In the genomic region with DNA sequence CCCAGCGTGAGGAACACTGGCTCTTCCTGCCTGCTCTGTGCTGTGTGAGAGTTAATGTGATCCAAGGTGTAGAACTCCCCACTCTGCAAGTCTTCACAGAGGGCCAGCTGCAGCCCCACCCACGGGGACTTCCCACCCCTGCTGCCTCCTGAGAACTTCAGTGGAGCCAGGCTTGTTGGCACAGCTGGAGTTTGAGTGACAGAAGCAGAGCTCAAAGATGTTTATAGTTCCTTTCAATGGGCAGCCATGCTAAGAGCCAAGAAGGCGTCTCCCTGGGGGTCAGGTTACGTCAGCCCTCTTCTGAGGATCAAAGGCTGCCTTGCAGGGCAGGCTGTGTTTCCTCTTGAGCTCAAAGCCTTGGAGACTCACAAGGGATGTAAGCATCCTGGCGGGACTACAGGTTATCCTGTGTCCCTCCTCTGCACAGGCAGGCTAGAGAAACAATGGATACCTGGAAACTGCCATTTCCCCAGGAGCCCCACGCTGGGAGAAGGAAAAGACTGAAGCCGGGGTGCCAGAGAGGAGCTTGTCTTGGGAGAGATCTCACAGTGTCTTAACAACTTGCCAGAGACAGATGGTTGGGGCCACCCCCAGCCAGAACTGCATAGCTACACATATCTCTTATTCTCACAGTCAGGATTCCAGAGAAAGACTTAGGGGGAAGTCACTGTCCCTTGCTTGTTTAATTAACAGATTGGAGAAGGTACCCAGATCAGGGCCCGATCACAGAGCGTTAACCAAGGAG, we compare ENCODE assay signal across 8 mouse cellular contexts. TPM values are rescaled to one million over a fixed set of nuclear protein-coding genes. Genes with fewer than 3 reads are reported as not detected.
A peak's percentile ranks its signal among the peaks of the same experiment; 100 is the strongest.
DNase-seq lines count a peak whose midpoint lies in the region; ATAC-seq and TF ChIP-seq lines count a peak whose summit lies in the region.

No protein-coding gene starts in this region.

- peaks cover 13% of the 10 kb centered on the region for H3K4me1 ChIP-seq in intestine, embryonic 15.5 days (replicated peaks)
- peaks cover 10% of the 10 kb centered on the region for H3K4me1 ChIP-seq in lung, embryonic 16.5 days (replicated peaks; ENCODE audit: control insufficient read depth, insufficient read depth, low read length)
- no peaks in the 10 kb centered on the region for H3K4me1 ChIP-seq in liver, postnatal 0 days (ENCODE audit: insufficient read depth)

- DNase-seq in cerebellum, postnatal 10 days, result peak; percentile 15 to 23
- no peak for DNase-seq in cerebellum, adult 11-12 months
- DNase-seq in brain, adult 2 months (ENCODE audit: low read depth, low spot score), result peak; percentile 61
- peak; percentile 55 to 63 for DNase-seq in frontal cortex, postnatal 36 days (ENCODE audit: low spot score in 2 of 2)
- DNase-seq in skeletal muscle tissue, adult 2 months (ENCODE audit: low read depth, low spot score), result peak; percentile 62
- no peak for DNase-seq in liver, postnatal 0 days

- H3K27ac ChIP-seq in intestine, embryonic 15.5 days, result no peak overlapping the region
- H3K27ac ChIP-seq in lung, embryonic 16.5 days (ENCODE audit: low read length), result peak overlapping the region; percentile 56
- no peak overlapping the region for H3K27ac ChIP-seq in liver, postnatal 0 days (ENCODE audit: low read depth)

- peak; percentile 80 for ATAC-seq in intestine, embryonic 15.5 days
- peak; percentile 86 for ATAC-seq in lung, embryonic 16.5 days (ENCODE audit: low read depth)
- ATAC-seq in liver, postnatal 0 days, result no peak

- H3K4me3 ChIP-seq in intestine, embryonic 15.5 days (replicated peaks), result no peak overlapping the region
- H3K4me3 ChIP-seq in lung, embryonic 16.5 days (ENCODE audit: low read length), result no peak overlapping the region
- no peak overlapping the region for H3K4me3 ChIP-seq in liver, postnatal 0 days (ENCODE audit: low read depth, low read length)

- TF ChIP-seq CTCF in liver, postnatal 0 days (IDR thresholded peaks at IDR 0.05; ENCODE audit: low read depth), result no peak

- H3K27me3 ChIP-seq in intestine, embryonic 15.5 days (replicated peaks), result no peaks in the 10 kb centered on the region
- H3K27me3 ChIP-seq in lung, embryonic 16.5 days (ENCODE audit: control insufficient read depth, insufficient read depth, low read depth, low read length), result no peaks in the 10 kb centered on the region; the same call in 1 of the 2 replicates
- no peaks in the 10 kb centered on the region for H3K27me3 ChIP-seq in liver, postnatal 0 days (ENCODE audit: insufficient read depth, low read length)

- WGBS in intestine, embryonic 15.5 days, result 20% methylated on average over 9 of the region's 9 CpGs
- WGBS in lung, embryonic 16.5 days, result 11% methylated on average over 9 of the region's 9 CpGs
- 47% methylated on average over 9 of the region's 9 CpGs for WGBS in liver, postnatal 0 days (ENCODE audit: insufficient replicate concordance)

- no peak overlapping the region for H3K4me2 ChIP-seq in intestine, embryonic 15.5 days (replicated peaks)
- no peak overlapping the region for H3K4me2 ChIP-seq in lung, embryonic 16.5 days (ENCODE audit: low read depth, low read length)
- no peak overlapping the region for H3K4me2 ChIP-seq in liver, postnatal 0 days (ENCODE audit: low read depth, low read length)

- no peaks in the 10 kb centered on the region for H3K9me3 ChIP-seq in intestine, embryonic 15.5 days
- no peaks in the 10 kb centered on the region for H3K9me3 ChIP-seq in lung, embryonic 16.5 days (ENCODE audit: control insufficient read depth, low read length)
- no peaks in the 10 kb centered on the region for H3K9me3 ChIP-seq in liver, postnatal 0 days (ENCODE audit: low read length)

- TF ChIP-seq EP300 in liver, postnatal 0 days (IDR thresholded peaks at IDR 0.05; ENCODE audit: low read depth), result no peak

- H3K9ac ChIP-seq in intestine, embryonic 15.5 days, result no peak overlapping the region
- H3K9ac ChIP-seq in lung, embryonic 16.5 days (ENCODE audit: low read length), result peak overlapping the region; percentile 24
- H3K9ac ChIP-seq in liver, postnatal 0 days (replicated peaks), result no peak overlapping the region

- H3K36me3 ChIP-seq in intestine, embryonic 15.5 days, result no peaks in the 10 kb centered on the region
- no peaks in the 10 kb centered on the region for H3K36me3 ChIP-seq in lung, embryonic 16.5 days (ENCODE audit: control insufficient read depth, insufficient read depth, low read length)
- H3K36me3 ChIP-seq in liver, postnatal 0 days (replicated peaks; ENCODE audit: insufficient read depth, low read length), result peaks cover 2% of the 10 kb centered on the region; the same call in 1 of the 2 replicates

RNA-seq across cellular contexts. Expression of a gene that starts 16.7 kb away (rescaled TPM):
- polyA plus RNA-seq in intestine, embryonic 15.5 days (2015; fragmentation: Nextera tagmentation; extraction: Ambion mirVana), result 3.2 and 3.3 TPM in 2 replicates
- 0.25 and 0.63 TPM in 2 replicates for polyA plus RNA-seq in lung, embryonic 16.5 days (2015; fragmentation: Nextera tagmentation; extraction: Ambion mirVana)
- polyA plus RNA-seq in liver, postnatal 0 days (2015; fragmentation: Nextera tagmentation; extraction: Ambion mirVana), result 9.9 and 10.8 TPM in 2 replicates

RNA-seq across cellular contexts. Expression of a gene that starts 20.1 kb away (rescaled TPM):
- 80.4 and 84.7 TPM in 2 replicates for polyA plus RNA-seq in intestine, embryonic 15.5 days (2015; fragmentation: Nextera tagmentation; extraction: Ambion mirVana)
- polyA plus RNA-seq in lung, embryonic 16.5 days (2015; fragmentation: Nextera tagmentation; extraction: Ambion mirVana), result 30.3 and 31.4 TPM in 2 replicates
- polyA plus RNA-seq in liver, postnatal 0 days (2015; fragmentation: Nextera tagmentation; extraction: Ambion mirVana), result 18.4 and 19.9 TPM in 2 replicates

Comparison
In these comparisons a context has a peak if more than half of its experiments do, and no peak if none do; other contexts are left out.
1. DNase-seq: peak in cerebellum, postnatal 10 days (2 of 2), brain, adult 2 months (single experiment), frontal cortex, postnatal 36 days (2 of 2) and skeletal muscle tissue, adult 2 months (single experiment); none in cerebellum, adult 11-12 months (single experiment) and liver, postnatal 0 days (single experiment).